Mouse (Mus musculus) brain, adult 2 months (tissue): Measurements from ENCODE around the gene Ece1.

ENCODE experiments used
- DNase-seq: peaks from one replicate; pipeline ENCODE4 v3.0.0; 2011; ENCODE audit warnings: low read depth, low spot score

The Ece1 gene

DNA sequence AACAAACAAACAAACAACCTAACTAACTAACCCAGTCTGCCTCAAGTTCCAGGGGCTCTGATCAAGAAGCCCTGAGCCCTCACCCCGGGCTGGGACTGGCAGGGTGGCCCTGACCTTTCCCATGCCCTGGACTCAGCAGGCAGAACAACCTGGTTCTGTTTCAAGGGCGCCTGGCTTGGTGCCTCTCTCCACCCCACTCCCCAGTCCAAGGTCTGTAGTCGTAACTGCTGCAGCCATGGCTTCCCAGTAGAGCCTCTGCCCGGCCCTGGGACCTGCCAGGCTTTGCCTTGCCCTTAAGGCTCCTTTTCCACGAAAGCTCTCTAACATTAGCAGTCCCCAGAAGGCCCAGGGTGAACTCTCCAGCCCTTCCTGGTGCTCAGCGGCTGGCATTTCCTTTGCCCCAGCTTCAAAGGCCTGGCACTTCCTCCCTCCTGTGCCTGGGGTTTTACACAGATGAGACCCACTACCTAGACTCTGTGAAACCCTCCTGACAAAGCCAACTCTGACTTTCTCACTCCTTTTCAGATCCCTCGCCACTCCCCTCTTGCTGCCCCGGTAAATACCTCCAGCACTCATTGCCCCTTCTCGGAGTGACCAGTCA is 6.2 kb upstream of the Ece1 start:
- DNase-seq = no peak

DNA sequence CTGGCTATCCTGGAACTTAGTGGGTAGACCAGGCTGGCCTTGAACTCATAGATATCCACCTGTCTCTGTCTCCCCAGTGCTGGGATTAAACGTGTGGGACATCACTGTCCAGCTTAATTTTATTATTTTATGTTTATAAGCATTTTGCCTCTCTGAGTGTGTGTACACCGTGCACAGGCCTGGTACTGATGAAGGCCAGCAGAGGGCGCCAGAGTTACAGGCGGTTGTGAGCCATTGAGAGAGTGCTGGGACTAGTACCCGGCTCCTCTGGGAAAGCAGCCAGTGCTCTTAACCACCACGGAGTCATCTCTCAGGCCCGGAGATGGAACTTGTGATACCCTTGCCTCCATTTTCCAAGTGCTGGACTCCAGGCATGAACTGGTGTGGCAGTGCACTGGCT is 4.9 kb upstream of the Ece1 start:
- no peak for DNase-seq

DNA sequence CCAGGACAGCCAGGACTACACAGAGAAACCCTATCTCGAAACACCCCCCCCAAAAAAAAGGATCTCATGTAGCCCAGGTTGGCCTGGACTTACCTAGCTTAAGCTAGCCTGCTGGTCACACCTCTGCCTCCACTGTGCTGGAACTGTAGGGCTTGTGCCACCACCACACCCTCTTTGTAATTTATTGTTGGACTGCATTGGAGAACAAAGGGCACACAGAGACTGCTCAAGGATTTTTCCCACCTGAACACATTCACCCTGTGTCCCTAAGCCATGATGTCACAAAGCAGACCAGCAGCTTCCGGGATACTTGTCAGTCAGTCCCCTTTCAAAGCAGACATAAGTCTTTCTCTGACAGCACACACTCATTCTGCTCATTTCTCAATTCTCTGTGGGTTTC is 3.7 kb upstream of the Ece1 start:
- DNase-seq = no peak

DNA sequence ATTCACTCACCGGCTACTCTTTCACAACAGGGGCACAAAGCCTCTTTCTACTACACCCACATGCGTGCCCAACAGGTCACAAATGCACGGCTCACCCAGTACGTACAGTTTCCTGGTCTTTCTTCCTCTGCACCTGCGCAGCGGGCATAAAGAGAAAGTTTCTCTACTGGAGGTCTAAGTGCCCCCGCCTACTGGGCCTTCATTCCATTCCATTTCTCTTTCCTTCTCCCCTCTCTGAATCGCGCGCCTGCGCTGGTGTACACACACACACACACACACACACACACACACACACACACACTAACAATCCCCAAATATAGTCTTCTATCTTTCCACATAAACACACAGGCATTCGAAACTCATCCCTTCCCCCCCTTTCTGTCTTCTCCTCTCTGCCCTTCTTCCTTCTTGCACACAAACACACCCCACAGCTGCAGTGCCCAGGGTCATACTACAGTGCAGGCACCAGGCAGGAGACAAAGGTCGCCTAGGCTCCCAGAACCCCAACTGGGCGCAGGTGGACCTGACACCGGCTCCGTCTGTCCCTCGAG is 501 bp upstream of the Ece1 start:
- DNase-seq = peak; percentile 59

DNA sequence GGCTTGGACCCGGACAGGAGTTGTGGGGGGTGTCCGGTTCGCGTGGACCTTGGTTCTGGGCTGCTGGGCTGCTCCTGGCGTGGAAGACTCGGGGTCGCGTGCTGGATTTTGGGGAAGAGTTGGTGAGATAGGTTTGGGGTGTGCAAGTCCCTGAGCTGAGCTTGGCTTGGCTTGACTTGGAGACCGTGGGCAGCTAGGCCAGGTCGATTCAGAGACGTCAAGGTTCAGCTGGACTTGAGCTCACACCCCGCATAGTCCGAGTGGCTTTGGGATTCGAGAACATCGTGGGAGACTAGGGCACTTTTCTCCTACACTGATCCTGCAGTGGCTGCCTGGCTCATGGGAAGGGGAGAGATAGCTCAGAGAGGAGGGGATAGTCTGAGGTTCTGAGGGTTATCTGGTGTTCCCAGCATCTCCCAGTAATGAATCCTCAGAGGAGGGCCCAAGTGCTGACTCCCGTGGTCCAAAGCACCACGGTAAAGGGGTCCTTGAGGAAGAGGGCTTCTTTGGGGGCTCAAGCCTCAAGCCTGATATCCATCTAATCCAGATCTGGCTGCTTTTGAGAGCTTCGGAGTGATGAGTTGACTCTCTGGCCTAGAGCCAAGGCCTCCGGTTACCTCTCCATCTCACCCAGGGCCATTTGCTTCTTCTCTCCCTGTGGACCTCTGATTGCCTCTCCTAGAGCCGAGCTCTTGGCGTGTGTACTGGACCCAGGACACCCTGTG is 641 bp downstream of the Ece1 start:
- peak; percentile 65 for DNase-seq

DNA sequence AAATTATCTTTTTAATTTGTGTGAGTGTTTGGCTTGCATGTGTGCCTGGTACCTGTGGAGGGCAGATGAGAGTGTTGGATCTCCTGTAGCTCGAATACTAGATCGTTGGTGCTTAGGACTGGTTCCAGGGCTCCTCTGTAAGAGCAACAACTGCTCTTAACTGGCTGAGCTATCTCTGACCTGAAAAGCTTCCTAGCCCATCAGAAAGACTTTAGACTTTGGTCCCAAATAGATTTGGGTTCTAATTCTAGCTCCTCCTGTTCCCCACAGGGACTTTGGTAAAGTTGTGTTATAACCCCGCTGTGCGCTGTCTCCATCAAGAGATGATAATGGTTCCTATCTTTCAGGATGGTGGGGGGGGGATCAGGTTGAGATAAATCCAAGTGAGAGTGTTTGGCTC is 2.0 kb downstream of the Ece1 start:
- DNase-seq = no peak

DNA sequence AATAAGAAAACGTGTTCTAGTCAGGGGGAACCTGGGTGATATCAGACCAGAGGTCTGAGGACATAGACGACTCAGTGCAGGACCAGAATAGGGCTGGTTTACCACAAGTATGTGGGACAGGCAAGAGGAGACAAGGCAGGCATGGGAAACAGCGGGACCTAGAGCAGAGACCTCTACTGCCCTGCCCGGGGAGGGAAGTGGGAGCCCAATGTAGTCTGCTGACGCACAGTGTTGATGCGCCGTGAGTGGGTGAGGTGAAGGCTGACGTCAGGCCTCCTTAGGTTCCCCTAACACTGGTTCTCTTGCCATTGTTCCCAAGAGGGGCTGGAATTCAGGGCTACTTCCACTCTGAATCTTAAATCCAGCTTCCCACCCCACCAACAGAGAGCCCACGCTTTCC is 2.7 kb downstream of the Ece1 start:
- peak; percentile 93 for DNase-seq

DNA sequence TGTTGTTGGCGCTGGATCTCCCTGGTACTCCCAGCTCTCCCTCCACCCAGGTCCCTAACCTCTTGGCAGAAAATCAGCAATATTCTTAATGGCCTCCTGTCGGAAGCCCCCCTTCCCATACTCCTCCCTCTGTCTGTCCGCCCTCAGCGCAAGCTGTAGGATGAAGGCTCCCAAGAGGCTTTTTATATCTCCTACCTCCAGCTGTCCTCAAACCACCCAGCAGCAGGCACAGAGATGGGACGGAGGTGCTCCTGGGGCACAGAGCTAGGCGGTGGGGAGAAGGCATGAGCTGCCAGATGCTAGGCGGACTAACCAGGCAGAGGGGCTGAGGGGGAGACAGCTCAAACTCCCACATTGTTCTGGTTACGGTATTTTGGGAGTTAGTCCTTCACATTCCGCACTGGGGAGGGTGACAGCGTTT is 3.2 kb downstream of the Ece1 start:
- peak; percentile 76 for DNase-seq

DNA sequence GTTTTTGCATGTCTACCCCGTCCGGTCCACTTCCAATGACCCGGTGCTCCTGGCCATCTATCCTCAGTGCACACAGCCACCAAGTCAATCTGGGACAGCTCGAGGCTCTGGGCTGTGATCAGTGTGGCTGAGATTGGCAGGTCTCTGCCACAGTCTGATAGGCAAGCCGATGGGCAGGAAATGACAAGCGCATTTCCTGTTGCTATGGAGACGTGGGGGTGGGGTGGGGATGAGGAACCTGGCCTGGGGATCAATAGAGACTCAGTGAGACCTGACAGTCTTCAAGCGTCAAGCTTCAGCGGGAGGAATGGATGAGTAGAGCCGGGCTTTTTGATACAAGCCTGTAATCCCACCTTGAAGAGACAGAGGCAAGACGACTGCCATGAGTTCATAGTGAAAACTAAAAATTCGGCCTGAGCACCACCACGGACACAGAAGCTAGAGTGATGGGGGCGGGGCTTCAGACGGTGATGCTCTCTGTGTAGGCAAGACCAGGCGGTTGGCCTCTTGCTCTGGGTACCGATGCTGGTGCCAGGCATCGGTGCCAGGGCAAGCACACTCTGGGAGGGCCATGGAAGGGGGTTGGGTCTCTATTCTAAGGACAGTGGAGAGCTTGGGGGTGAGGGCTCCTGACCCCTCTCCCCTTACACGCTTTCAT is 4.3 kb downstream of the Ece1 start:
- DNase-seq = peak; percentile 62

DNA sequence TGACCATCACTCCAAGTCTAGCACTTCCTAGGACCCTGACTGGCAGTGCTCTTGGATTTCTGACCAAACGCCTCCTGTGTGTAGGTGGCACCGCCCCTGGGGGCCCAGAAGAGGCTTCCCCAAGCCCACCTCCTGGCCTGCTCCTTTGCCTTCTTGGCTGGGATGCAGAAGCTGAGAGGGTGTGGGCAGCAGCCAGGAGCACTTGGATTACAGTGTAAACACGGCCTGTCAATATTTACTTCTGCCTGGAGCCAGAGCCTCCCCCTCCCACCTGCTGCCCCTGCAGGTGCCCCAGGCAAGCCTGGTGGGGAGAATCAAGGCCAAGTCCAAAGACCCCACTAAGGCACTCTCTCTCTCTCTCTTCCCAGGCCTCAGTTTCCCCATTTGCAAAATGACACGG is 5.2 kb downstream of the Ece1 start:
- DNase-seq = no peak

DNA sequence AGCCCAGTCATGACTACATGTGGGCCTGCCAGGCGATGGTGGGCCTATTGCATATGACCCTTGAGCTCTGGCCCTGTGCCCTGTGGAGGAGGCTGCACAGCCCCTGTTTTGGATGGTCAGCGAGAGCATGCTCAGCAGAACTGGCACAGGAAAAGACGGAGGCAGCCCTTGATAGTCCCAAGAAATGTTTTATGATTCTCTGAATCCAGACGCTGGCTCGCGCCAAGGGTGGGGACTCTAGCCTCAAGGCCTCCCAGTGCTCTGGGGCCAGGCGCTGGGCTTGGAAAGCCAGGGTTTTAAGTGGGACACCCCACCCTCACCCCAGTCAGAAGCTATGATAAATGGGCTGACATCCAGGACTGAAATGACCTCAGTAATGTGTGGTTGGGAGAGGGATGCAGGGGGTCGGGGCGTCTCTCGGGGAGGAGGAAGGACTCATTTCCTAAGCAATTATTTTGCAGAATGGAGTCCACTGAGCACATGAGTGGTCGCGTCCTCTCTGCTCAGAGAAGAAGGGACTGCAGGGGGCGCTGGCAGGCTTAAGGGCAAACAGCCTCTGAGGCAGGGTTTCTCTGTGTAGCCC is 5.7 kb downstream of the Ece1 start:
- DNase-seq = no peak

DNA sequence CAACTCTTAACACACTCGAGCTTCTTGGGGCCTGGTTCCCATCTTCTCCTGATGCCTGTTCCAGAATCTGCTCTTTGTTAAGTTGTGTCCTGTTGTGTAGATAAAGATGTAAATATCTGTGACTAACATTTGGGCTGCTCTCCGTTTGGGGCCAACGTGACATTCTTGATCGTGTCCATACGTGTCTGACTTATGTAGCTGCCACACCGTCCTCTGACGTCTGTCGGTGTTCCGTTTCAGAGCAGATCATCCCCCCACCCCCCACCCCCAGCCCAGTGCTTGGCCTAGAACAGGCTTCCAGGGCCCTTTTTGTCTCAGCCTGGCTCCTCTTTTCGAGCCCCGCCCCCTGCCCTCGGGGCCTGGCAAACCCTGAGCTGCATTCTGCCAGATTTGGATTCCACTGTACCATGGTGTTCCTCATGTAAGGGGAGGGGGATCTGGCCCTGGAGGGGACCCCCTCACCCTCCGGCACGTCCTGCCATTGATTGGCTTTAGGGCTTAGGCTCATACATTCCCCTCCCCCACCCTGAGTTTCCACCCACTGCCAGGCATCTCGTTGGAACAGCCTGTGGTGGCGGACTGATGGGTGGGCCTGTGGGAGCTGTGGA is 7.7 kb downstream of the Ece1 start:
- DNase-seq = no peak

DNA sequence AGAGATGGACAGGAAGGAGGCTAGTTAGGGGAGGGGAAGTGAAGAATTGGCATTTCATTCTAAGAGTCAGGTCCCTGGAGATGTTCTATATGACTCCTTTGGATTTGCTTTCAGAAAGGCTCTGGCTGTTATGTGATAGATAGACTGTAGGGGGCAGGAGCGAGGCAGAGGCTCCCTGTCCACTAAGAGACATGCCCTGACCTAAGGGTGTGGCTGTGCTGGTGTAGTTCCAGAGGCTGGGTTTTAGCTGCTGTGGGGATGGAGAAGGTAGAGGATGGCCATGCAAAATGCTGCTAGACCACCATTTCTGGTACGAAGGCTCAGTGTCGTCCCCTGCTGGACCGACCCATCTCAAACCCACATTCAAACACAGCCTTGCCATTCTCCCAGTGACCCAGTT is 8.9 kb downstream of the Ece1 start:
- no peak for DNase-seq

DNA sequence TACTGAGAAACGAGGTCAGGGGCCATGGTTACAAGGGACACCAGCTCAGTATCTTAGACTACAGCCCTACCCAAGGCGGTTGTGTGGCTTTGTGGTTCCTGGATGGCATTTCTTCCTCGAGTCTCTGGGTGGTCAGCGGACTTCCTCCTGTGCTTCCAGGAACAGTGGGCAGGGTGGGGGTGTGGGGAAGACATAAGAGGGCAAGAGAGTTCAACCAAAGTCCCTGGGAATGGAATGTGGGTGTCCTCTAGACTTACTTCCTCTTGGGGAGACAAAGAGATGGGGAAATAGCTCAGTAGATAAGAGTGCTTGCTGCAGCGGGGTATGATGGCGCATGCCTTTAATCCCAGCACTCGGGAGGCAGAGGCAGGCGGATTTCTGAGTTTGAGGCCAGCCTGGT is 9.4 kb downstream of the Ece1 start:
- DNase-seq = no peak

DNA sequence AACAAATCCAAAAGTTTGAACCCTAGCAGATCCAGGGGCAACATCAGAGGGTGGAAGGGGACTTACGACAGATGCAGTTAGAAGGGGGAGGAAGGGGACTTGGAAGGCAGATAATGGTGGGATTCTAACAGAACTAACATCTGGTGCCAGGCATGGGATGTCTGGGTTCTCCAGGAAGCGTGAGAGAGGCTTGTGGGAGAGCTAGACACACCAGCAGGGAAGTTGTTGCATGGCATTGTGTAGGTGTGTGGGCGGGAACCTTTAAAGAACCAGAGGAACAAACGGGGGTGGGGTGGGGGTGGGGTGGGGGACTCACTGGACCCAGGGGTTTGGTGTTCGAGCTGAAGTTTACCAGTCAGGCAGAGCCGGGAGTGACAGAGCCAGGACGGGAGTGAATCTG is 12.3 kb downstream of the Ece1 start:
- peak; percentile 71 for DNase-seq

DNA sequence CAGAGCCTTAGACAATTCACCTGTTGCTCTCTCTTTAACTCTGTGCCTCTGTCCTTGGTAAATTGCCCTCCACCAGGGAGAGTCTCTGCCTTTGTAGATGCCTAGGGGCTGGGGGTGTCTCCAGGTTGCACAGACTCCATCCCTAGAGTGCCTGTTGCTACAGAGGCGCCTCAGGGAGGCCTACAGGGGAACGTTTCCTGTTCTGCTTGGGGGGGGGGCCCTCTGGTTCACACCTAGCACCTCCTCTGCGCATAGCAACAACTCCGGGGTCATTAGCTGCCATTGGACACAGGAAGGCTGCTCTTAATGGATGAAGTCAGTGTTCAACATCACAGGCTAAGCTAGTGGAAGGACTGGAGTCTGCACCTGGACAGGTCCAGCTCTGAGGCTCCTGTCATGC is 12.8 kb downstream of the Ece1 start:
- DNase-seq = no peak

DNA sequence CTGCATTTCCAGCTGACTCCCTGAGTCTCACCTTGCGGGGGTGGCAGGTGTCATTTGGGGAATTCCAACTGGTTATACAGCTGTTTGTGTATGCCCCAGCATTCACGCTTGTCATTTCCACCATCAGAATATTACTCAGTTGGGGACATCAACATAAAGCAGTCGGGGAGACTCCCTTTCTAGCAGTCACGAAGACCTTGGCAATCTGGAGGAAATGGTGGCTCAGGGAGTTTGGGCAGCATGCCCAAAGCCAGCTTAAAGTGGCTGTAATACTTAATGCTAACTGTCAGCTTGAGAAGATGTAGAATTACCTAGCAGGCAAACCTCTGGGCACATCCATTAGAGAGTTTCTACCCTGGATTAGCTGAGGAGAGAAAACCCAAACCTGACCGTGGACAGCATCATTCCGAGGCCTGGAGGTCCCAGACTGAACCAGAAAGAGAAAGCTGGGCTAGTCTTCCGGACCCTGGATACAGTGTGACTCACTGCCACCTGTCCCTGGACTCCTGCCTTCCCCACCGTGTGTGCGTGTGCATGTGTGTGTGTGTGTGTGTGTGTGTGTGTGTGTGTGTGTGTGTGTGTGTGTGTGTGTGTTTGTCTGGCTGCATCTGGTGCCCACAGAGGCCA is 13.5 kb downstream of the Ece1 start:
- peak; percentile 69 for DNase-seq

DNA sequence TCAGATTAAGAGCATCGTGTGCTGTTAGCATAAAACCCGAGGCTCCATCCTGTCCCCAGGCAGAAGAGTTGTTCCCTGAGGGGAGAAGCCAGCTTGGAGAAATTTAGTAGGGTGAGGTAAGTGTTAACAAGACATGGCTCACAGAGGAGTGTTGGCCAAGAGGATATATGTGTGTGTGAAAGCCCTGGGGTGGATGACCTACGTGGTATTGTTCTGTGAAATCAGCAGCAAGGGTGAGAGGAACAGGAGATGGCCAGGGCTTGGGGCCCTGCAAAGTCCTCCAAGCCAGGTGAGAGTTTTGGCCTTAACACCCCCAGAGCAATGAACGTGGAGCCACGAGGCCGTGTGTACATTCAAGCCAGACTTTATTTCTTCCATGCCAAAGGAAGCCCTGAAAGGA is 14.8 kb downstream of the Ece1 start:
- no peak for DNase-seq

DNA sequence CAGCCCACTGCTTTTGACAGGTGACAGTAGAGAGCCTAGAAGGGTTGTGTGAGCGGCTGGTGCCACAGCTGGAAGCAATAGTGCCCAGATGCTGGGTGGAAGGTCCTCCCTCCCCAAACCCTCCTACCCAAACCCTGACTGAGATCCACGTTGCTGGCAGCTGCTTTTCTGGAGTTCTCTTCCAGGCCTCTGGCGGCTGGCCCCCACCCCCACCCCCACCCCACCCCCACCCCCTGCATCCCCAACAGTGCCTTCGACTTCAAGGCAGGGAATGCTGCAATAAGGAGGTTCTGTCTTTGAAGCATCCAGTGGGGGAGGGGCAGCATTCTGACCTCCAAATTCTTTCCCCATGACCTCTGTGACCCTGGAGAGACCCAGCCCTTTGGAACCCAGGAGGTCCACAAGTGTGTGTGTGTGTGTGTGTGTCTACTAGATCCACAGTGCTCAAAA is 15.4 kb downstream of the Ece1 start:
- DNase-seq = no peak

DNA sequence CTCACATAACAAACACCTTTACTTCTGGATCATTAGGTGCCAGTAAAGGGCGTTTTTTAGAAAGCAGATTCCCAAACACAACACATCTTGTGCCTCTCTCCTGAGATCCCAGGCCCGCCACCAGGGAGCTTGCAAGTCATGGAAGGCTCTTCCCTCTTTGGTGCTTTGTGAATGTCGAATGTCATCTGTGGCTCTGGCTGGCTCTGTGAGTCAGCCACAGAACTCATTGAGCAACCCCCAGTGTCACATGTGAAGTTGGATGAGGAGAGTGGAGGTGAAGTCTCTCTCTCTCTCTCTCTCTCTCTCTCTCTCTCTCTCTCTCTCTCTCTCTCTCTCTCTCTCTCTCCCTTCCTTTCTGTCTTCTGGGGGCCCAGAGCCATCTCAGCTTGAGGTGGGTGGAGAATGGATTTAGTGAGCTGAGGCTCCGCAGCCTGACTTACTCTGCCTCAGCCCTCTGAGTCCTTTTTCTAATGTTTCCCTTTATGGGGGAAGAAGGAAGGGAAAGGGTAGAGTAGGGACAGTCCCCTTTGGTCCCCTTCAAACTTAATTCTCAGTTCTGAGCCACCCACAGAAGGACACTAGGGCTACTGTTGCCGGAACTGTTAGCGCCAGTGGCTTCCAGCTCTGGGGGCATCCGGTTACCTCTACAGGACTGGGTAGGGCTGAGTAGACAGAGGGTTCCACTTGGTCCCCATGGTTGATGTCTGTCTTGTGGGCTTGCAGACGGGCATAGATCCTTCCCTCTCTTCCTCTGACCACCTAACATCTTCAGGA is 17.5 kb downstream of the Ece1 start:
- DNase-seq = peak; percentile 70

DNA sequence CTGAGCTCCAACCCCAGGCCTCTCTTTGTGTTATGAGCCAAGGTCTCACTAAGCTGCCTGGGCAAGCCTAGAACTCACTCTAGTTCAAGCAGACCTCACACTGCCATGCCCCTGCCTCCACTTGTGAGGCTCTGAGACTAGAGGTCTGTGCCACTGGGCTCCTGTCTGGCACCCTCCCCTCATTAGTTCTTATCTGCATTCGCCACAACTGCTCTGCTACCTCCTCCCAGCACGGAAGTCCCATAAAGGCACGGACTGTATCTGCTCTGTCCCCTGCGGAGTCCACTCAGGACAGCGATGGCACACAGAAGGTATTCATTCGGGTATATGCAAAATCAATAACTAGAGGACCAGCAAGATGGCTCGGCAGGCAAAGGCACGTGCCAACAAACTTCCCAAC is 19.4 kb downstream of the Ece1 start:
- no peak for DNase-seq
